Mouse (Mus musculus): ENCODE data around the gene Lrch1.

The Lrch1 gene

DNA sequence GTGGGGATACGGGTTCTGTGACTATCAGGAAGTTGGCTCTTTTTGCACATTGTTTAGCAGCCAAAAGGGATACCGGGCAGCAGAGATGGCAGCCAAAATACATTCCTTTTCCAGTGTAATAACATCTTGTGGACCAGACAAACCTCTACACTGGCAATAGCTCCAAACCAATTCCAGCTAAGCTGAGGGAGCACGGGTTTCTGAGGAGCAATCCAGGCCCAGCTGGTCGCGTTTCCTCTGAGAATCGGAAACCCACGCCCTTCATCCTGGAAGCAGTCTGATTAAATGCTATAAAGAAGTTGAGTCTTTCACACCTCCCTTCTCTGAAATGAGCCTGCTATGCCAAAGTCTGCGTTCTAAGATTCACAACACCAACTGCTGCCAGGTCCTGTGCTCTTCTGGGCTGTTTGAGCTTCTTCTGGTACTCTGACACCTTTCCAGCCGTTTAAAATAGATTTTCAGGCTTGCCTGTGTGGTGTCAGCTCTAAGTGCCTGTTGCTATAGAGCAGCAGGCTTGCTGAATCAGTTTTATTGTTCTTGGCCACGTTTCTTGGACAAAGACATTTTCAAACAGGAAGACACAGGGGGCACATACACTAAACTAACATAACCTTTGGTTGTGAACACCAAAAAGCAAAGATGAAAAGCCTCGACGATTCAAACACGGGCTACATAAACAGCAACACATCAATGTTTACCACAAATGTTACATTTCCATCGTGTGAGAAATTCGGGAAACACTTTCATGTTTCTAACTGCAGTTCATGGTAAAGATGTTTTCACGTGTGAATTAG lies 94.5 kb downstream of the Lrch1 start:
- no peak for DNase-seq (ENCODE audit: low read depth)

- no peak for DNase-seq (ENCODE audit: low read depth)
These were observed 95.8 kb downstream of the Lrch1 start for GRCm38 (mm10) chr14:74851866-74852265.

DNA sequence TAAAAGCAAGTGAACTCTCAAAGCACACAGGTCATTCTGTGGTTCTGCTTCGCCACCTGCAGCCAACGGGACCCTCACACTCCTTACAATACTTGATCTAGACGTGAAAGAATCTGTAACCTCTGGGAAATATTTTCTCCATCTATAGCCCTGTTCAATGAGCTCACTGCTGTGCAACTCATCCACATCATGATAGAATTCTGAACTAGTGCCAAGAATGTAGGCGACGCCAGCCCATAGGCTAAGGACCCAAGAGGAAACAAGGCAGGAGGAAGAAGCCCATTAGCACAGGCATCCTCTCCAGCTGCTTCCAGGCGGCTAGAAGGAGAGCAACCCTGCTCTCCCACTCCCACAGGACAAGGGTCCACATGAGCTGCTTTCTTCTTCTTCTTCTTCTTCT lies 98.7 kb downstream of the Lrch1 start:
- DNase-seq (ENCODE audit: low read depth), result no peak

DNA sequence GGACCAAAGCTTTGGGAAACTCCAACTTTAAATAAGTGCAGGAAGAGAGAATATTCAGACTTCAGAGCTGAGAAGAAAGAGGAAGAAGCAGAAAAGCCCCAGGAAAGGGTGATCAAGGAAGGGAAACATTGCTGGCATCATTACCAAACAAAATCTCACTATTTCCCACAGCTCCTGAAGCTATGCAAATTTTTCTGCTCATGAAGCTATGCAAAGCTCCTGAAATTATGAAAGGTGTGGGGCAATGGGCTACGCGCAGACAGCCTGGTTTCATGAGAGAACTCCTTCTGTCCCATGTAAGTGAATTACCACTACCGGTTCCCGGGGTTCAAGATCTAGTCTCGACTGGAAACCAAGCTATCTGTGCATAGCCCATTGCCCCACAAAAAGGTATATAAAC lies 99.5 kb downstream of the Lrch1 start:
- DNase-seq (ENCODE audit: low read depth), result no peak

DNA sequence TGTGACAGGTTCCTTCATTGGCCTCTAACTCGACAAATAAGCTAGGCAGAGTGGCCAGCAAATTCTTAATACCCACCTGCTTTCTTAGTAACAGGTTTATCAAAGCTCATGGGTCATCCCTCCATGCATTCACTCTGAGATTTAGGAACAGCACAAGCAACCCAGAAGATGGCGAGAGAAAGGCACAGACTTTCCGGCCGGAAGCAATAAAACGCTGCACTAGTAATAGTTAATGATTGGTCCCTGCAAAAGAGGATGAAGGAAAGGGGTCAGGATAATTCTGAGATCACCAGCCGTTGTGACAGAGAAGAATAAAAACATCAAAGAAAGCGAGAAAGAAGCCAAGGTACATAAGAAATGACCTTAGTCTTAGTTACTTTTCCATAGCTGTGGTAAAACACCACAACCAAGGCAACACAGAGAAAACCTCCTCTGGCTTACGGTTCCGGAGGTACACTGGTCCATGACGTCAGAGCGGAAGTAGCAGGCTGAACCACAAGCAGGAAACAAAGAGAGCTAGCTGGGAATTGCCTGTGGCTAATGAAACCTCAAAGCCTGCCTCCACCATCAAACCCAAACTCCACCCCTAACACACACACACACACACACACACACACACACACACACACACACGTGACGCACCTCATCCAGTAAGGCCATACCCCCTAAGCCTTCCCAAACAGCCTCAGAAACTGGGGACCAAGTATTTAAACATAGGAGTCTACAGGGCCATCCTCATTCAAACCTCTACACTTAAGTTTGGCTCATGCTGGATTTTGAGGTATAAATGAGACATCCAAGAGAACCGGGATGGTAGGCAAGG lies 100.2 kb downstream of the Lrch1 start:
- peak; percentile 65 for DNase-seq (ENCODE audit: low read depth)

- DNase-seq (ENCODE audit: low read depth), result no peak
These were observed 101.0 kb downstream of the Lrch1 start for GRCm38 (mm10) chr14:74846668-74847067.

DNA sequence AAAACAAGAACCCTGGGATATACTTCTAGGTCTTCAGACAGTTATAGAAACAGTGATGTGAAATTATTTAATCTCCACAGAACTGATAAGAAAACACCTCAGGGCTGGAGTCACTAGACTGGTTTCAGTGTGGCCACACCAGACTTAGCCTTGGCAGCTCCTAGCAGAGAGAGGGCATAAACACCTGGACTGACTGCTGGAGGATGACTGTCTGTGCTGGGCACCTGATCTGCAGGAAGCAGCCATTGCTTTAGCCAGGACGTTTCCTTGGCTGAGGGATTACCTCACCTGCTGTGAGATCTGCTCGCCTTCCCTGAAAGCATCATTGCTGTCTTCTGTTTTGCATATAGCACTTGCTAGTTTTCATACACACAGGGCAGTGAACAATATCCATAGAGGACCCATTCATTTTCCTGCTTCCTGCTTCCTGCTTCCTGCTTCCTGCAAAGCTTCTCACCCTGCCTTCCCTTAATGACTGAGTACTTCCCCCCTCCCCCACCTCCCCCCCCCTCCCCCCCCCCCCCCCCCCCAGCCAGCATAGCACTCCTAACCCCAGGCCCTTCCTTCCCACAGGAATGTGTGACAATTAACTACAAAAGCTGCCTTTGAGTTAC lies 101.9 kb downstream of the Lrch1 start:
- no peak for DNase-seq (ENCODE audit: low read depth)

- DNase-seq (ENCODE audit: low read depth), result no peak
These were observed 106.0 kb downstream of the Lrch1 start for GRCm38 (mm10) chr14:74841708-74842107.

GRCm38 (mm10) chr14:74841297-74841696 lies 106.4 kb downstream of the Lrch1 start:
- DNase-seq (ENCODE audit: low read depth), result no peak

DNA sequence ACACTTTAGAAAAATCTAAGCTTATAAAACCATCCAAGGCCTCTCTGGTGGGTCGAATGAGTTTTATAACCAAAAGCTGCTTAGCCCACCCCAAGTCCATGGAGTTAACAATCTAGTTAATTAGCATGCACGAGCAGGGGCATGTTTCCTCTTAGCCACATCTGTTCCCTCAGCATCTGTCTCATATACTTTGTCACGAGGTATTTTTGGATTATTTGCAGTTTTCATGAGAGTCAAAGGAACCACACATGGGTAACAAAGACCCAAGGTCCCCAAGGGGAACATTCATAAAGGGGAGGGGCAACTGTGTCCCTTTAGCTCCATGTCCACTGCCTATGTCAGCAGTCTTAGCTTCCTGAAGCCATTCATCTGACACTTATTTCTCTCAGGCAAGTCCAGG lies 106.9 kb downstream of the Lrch1 start:
- DNase-seq (ENCODE audit: low read depth), result no peak

GRCm38 (mm10) chr14:74840328-74840727 lies 107.3 kb downstream of the Lrch1 start:
- no peak for DNase-seq (ENCODE audit: low read depth)

GRCm38 (mm10) chr14:74838816-74839215 lies 108.9 kb downstream of the Lrch1 start:
- DNase-seq (ENCODE audit: low read depth), result no peak

- no peak for DNase-seq (ENCODE audit: low read depth)
These were observed 112.7 kb downstream of the Lrch1 start for GRCm38 (mm10) chr14:74835010-74835409.

- no peak for DNase-seq (ENCODE audit: low read depth)
These were observed 113.5 kb downstream of the Lrch1 start for GRCm38 (mm10) chr14:74834215-74834614.

DNA sequence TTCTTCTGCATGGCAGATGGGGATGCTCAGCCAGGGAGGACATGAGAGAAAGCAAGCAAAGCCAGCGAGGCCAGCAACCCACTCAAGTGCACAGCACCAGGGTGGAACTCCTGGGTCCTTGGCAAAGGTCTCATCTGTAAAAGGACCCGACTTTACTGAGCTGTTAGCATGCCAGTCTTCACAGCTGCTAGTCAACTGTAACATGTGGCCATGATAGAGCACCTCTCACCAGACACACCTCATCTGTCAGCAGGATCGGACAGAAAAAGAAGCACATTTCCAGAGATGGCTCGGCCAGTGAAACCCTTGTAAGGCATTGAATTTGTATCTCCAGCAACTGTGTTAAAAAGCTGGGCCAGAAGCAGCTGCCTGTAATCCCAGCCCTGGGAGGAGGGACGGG lies 116.0 kb downstream of the Lrch1 start:
- no peak for DNase-seq (ENCODE audit: low read depth)

DNA sequence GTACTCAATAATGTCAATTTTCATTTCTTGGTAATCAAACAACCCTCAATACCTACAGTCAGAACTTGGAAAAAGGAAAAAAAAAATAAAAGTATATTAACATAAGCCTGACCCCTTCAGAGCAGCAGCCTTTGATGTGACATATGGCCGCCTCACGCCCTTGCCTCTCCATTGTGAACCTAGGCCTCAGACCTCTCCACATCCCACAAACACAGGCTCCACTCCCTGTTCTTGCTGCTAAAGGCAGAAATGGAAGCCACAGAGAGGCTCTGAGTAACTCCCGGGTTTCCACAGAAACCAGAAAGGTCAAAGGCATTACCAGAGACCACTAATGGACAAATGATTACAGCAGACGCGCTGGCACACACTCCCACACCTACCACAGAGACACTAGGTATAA lies 116.6 kb downstream of the Lrch1 start:
- no peak for DNase-seq (ENCODE audit: low read depth)

DNA sequence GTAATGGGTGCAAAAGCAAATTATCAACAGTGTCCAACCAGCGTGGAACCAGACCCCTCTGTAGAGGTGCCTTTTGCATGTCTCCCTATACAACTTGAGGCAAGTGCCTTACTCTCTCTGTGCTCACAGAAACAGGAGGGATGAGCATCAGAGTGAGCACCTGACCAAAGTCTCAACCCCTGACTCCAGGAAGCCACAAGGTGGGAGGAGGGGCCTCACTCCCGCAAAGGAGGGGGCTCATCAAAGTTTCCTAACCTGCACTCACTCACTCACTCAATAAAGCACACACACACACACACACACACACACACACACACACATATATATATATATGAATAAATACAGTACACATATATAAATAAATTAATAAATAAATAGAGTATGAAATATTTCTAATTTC lies 117.1 kb downstream of the Lrch1 start:
- DNase-seq (ENCODE audit: low read depth), result no peak

DNA sequence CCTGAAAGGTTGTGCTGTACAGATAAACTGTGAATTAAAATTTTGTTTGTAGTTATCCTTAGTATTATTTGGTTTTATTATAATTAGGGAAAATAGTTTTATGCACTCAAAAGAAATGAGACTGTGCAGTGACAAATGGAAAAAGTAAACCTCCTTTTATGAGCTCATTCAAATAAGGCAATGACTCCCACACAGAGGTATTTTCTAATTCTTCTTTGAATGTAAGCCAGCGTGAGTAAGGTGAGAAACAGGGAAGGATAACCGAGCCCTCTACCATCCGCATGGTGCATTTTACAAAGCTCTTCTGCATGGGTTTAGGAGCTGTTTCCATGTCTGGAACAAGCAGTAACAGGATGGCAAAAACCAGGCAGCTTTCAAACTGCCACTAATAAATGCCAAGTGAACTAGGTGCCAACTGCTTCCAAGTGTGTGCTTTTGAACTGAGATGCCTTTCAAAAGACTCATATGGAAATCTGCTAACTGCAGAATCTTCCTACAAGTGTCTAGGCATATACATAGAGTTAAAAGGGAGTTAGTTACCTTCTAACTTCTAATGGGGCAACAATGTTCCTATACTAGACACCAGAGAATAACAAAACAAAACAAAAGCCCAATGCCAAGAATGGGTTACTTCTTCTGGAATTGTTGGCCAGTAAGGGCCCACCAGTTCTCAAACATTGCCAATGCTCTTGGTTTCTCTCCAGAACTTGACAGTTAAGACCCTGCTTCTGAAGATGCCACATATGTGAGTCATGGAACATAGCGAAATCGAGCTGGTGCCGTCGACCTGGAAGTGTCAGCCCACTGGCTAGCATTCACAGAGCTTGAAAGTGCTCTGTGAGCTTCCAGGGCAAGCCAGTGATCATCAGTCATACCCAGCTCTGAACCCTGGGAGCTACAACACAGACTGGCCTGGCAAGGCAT lies 124.7 kb downstream of the Lrch1 start:
- DNase-seq (ENCODE audit: low read depth), result no peak

- no peak for DNase-seq (ENCODE audit: low read depth)
These were observed 125.6 kb downstream of the Lrch1 start for GRCm38 (mm10) chr14:74822048-74822447.

DNA sequence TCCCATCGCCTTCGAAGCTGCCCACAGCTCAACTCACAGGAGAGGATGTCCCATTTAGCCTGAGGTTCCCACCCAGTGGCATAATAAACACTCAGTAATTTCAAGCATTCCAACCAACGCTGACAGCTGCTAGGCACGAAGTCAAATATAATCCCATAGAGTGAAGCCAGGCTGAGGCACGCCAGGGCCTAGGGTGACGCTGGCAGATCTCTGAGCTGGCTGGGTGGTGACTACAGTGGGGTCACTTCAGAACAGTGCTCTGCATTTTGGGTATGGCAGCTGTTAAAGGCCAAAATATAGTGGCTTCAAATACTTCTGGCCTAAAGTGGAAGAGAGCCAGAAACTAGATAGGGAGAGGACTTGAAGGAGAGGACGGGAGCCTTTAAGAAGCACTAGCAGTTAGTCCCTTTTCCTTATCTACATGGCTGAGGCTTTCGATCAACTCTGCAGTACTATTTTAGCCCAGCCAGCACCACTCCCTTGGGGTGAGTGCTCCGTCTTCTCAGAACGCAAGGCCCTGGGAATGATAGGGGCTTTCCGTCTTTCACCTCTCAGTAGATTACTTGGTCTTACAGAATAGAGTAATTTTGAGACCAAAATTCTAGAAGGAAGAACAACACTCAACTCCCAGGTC lies 127.4 kb downstream of the Lrch1 start:
- DNase-seq (ENCODE audit: low read depth), result no peak

- no peak for DNase-seq (ENCODE audit: low read depth)
These were observed 131.0 kb downstream of the Lrch1 start for GRCm38 (mm10) chr14:74816705-74817104.

All from c-Kit-positive CD71-negative TER-119-negative erythroid progenitor cells, embryonic 14.5 days (primary cell).